Mouse (Mus musculus): ENCODE data around the gene Neil3. TPM values are rescaled to one million over a fixed set of nuclear protein-coding genes. Genes with fewer than 3 reads are reported as not detected.
"Not testable (repeated sequence)": the region's sequence is repeated elsewhere in the genome, so short reads cannot be mapped to it uniquely, and the experiment has no call there.

The Neil3 gene
- total RNA-seq, 2 experiments from 2014 or later: 0.39 TPM; not detected in 1

- intact Hi-C loops (cut with DNase I): no loop called here
- no peak for DNase-seq (ENCODE audit: low spot score in 2 of 2)
Measured at GRCm38 (mm10) chr8:53562441-53563040, 76.3 kb downstream of the Neil3 start.

GRCm38 (mm10) chr8:53539585-53539984 is 99.3 kb downstream of the Neil3 start:
- intact Hi-C loops (cut with DNase I): no loop called here

GRCm38 (mm10) chr8:53538049-53538448 is 100.8 kb downstream of the Neil3 start:
- DNase-seq (ENCODE audit: low spot score in 2 of 2); intact Hi-C loops (cut with DNase I): not testable (repeated sequence)

More at GRCm38 (mm10) chr8:53539585-53539984, 99.3 kb downstream of the Neil3 start:
- no peak for DNase-seq (ENCODE audit: low spot score in 2 of 2)

Other genes starting within 250 kb of the Neil3 start
- 1 to 10 TPM; 6.9 to 7.9 TPM for gene Aga, start 127.3 kb downstream of the Neil3 start, total RNA-seq (2021)